Mouse (Mus musculus) forebrain, postnatal 0 days (tissue): ENCODE results near the gene Akap2. TPM values are rescaled to one million over a fixed set of nuclear protein-coding genes. Genes with fewer than 3 reads are reported as not detected.

ENCODE experiments used
- ATAC-seq: fragments of 200-750 bp; cut with Nextera tagmentation; 2 replicates; pipeline ENCODE4 v1.8.0; 2017; ENCODE audit warnings: mild to moderate bottlenecking, moderate library complexity
- DNase-seq: peaks from one replicate; pipeline ENCODE4 v3.0.0-alpha.2; 2015
- H3K27ac ChIP-seq: fragments of 300-500 bp; sonication (generic); 2 replicates; pipeline ENCODE4 v1.5.1; 2014; ENCODE audit warnings: low read depth, mild to moderate bottlenecking, antibody characterized with exemption, low read length, moderate library complexity, mixed read lengths
- H3K27me3 ChIP-seq: fragments of 300-500 bp; sonication (generic); 2 replicates; pipeline ENCODE4 v1.6.1; 2014; ENCODE audit warnings: mild to moderate bottlenecking, low read length, mixed read lengths; ENCODE audit not compliant: insufficient read depth
- H3K36me3 ChIP-seq: fragments of 300-500 bp; sonication (generic); 2 replicates; pipeline ENCODE4 v1.6.1; 2014; ENCODE audit warnings: mild to moderate bottlenecking, moderate library complexity; ENCODE audit not compliant: insufficient read depth
- H3K4me1 ChIP-seq: fragments of 300-500 bp; sonication (generic); 2 replicates; pipeline ENCODE4 v1.6.1; 2014; ENCODE audit warnings: antibody characterized with exemption; ENCODE audit not compliant: insufficient read depth
- H3K4me2 ChIP-seq: fragments of 300-500 bp; sonication (generic); 2 replicates; pipeline ENCODE4 v1.6.1; 2014; ENCODE audit warnings: low read depth, mild to moderate bottlenecking, moderate library complexity
- H3K4me3 ChIP-seq: fragments of 300-500 bp; sonication (generic); 2 replicates; pipeline ENCODE4 v1.5.1; 2014; ENCODE audit warnings: low read depth, low read length, mixed read lengths
- H3K9ac ChIP-seq: fragments of 300-500 bp; sonication (generic); 2 replicates; pipeline ENCODE4 v1.6.1; 2014; ENCODE audit warnings: mild to moderate bottlenecking
- H3K9me3 ChIP-seq: fragments of 300-500 bp; sonication (generic); 2 replicates; pipeline ENCODE4 v1.6.1; 2016; ENCODE audit warnings: low read length
- CTCF ChIP-seq: sonication (generic); IDR thresholded peaks from 2 replicates; pipeline ENCODE4 v1.5.1; 2016; ENCODE audit warnings: antibody characterized with exemption, control low read depth, low read depth
- WGBS: fragments of 180-500 bp; shearing (Covaris S2); extraction: QIAGEN DNeasy Blood & Tissue Kit; methylation state at CpG from one replicate; pipeline ENCODE4 v1.1.7; 2014; 5-methylcytosine and 5-hydroxymethylcytosine counted together
- polyA plus RNA-seq: library from polyadenylated mRNA; unstranded; fragments of >200 nt; fragmentation: Nextera tagmentation; extraction: Ambion mirVana; gene quantifications from 2 replicates; pipeline ENCODE4 v1.2.1, GENCODE M21; 2015
- total RNA-seq: library from RNA; depleted of rRNA; stranded (reverse); fragments of >200 nt; gene quantifications from 2 replicates; pipeline ENCODE4 v1.2.3, GENCODE M21; 2014; rRNA removed

The Akap2 gene
- total RNA-seq, result 11.2 and 15.0 TPM in 2 replicates
- 4.5 and 7.0 TPM in 2 replicates for polyA plus RNA-seq

DNA sequence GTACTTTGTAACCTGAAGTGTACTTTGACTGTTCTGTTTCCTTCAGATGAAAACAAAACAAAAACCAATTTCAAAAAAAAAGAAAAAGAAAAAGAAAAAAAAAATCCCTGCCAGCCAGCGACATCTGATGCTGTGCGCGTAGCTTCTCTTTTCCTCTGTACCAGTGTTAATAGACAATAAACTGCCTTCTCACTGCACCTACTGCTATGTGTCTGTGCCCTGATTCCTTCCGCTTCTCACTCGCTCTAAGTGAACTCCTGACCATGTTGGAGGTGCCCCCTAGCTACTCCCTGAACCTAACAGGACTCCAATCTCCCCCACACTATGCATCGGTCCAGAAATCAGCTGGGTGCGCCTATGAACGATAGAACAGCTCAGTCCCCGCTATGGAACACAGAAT, at the start of gene Akap2:
Gene Akap2, plus strand, starts transcription at position 304 of the 400 bp plus-strand sequence.
- Histone ChIP-seq H3K27ac (no peak within 1 kb of the TSS), H3K9ac (no peak within 1 kb of the TSS), H3K27me3 (no peaks in the 10 kb centered on the region), H3K4me2 (no peak within 1 kb of the TSS), H3K36me3 (no peaks in the 10 kb centered on the region), H3K4me1 (no peaks in the 10 kb centered on the region), H3K9me3 (no peaks in the 10 kb centered on the region), H3K4me3 (no peak within 1 kb of the TSS)
- no peak for TF ChIP-seq CTCF
- WGBS, result 78% methylated on average over 9 of the region's 9 CpGs
- DNase-seq, result no peak
- ATAC-seq, result no peak

DNA sequence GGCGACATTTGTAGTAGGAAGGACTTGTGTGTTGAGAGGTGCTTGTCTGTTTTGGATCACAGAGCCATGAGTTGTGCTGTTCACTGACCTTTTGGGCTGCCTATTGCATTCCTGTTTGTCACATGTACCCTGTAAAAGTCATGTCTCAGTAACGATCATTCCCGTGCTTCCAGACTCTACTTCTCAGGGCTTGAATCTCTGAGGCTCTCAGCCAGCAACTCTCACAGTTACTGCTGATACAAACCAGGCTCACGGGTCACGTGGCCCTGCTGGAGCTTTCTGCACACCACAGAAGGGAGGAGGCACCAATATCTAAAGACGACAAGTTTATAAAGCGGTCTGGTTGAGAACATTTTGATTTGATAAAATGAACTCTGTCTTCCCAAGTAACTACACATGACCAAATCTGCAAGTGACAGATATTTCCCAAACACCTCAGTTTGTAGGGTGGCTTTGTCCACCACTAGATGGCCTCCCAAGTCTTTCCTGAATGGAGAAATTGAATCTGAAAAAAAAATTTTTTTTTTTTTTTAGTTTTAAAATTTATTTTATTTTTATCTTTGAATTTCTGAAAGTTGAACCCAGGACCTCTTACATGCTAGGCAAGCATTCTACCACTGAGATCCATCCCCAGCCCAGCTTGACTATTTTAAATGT, 46.5 kb upstream of the Akap2 start:
- WGBS, result 69% methylated on average over 7 of the region's 7 CpGs
- Histone ChIP-seq H3K27ac (no peak overlapping the region), H3K36me3 (no peaks in the 10 kb centered on the region), H3K4me3 (no peak overlapping the region), H3K27me3 (no peaks in the 10 kb centered on the region), H3K9me3 (no peaks in the 10 kb centered on the region), H3K4me2 (no peak overlapping the region), H3K9ac (no peak overlapping the region), H3K4me1 (peaks cover 4% of the 10 kb centered on the region; the same call in 1 of the 2 replicates)
- DNase-seq (peak; percentile 28), ATAC-seq (no peak)
- TF ChIP-seq CTCF, result peak; percentile 68

DNA sequence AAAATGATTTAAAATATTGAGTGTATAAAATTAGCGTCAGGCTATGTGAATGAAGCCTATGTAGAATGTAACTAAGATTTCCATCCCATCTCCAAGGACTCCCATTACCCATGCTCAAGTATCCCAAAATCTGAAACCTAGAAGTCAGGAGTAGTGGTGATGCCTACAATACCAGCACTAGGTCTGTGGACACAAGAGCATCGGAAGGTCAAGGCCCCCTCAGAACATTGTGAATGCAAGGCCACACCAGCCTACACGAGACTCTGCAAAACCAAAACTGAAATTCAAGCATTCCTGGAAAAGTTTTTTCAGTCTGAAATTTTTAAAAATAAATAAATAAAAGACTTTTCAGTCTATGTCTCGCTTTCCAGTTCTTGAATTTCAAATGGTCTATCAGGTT, 44.9 kb upstream of the Akap2 start:
- H3K4me2 ChIP-seq, result no peak overlapping the region
- no peak overlapping the region for H3K27ac ChIP-seq
- H3K36me3 ChIP-seq, result no peaks in the 10 kb centered on the region
- H3K9ac ChIP-seq, result no peak overlapping the region
- no peaks in the 10 kb centered on the region for H3K27me3 ChIP-seq
- no peaks in the 10 kb centered on the region for H3K9me3 ChIP-seq
- peaks cover 4% of the 10 kb centered on the region; the same call in 1 of the 2 replicates for H3K4me1 ChIP-seq
- 77% methylated on average over 4 of the region's 4 CpGs for WGBS
- DNase-seq, result no peak
- TF ChIP-seq CTCF, result no peak
- no peak overlapping the region for H3K4me3 ChIP-seq
- no peak for ATAC-seq

DNA sequence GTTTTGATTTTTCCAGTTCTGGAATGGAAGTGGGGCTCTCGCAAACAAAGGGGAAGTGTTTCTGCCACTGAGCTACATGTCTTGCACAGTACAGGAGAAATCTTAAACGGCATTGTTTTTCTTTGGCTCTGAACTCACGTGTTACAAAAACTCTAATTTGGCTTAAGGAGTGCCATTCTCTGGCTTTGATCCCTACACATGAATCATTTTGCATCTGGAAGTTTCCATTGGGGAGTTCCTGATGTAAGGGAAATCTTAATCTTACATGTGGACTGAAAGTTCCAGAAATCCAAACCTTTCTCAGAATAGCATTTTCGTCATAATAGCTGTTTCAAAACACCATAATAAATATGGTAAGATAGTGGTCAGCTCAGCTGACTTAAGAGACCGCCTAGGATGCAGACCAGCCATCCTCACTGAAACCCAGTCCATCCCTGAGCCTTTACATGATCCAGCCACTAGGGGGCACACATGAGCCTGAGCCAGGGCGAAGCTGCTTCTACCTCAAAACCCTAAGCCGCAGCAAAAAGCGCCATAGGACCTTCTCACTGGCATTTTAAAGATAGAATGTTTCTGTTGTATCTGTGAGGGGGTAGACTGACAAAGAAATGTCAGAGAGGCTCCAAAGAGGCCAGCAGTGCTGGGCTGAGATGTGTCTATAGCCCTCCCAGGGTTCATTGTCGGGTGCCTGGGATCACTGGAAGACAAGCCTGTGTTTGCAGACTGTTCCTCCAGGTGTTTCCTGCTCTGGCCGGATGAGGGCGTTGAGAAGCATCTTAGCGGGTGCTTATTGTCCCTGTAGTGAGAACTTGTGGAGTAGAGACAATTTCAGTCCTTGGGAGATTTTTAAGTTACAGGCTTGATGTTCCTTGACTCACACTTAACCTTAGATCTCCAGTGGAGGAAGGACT, 44.2 kb upstream of the Akap2 start:
- ATAC-seq (peak; percentile 79), DNase-seq (peak; percentile 87)
- Histone ChIP-seq H3K4me3 (no peak overlapping the region; the same call in 1 of the 2 replicates), H3K36me3 (no peaks in the 10 kb centered on the region), H3K4me1 (peaks cover 4% of the 10 kb centered on the region; the same call in 1 of the 2 replicates), H3K4me2 (peak overlapping the region; percentile 40), H3K9me3 (no peaks in the 10 kb centered on the region), H3K27me3 (no peaks in the 10 kb centered on the region), H3K9ac (no peak overlapping the region), H3K27ac (no peak overlapping the region)
- 12% methylated on average over 12 of the region's 12 CpGs for WGBS
- peak; percentile 95 for TF ChIP-seq CTCF

DNA sequence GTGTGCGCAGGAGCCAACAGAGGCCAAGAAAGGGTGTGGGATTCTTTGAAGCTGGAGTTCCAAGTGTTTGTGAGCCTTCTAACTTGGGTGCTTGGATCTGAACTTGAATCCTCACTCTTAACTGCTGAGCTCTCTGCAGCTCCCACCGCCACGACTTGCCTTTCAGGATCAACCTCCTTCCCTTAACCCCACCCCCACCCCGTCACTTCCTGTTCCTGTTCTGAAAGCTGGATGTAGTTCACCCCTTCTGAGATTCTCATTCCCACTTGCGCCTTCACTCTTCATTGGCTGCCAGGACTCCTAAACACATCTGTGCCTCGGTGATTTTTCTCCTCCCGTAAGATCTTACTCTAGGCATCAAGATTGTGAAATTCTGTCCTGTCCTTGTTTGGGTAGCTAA, 43.1 kb upstream of the Akap2 start:
- no peak for TF ChIP-seq CTCF
- peaks cover 4% of the 10 kb centered on the region; the same call in 1 of the 2 replicates for H3K4me1 ChIP-seq
- H3K9me3 ChIP-seq, result no peaks in the 10 kb centered on the region
- no peak overlapping the region for H3K4me3 ChIP-seq
- no peak overlapping the region for H3K9ac ChIP-seq
- ATAC-seq (no peak), DNase-seq (no peak)
- H3K36me3 ChIP-seq, result no peaks in the 10 kb centered on the region
- no peak overlapping the region for H3K4me2 ChIP-seq
- 78% methylated on average over 7 of the region's 7 CpGs for WGBS
- H3K27ac ChIP-seq, result no peak overlapping the region
- H3K27me3 ChIP-seq, result no peaks in the 10 kb centered on the region

DNA sequence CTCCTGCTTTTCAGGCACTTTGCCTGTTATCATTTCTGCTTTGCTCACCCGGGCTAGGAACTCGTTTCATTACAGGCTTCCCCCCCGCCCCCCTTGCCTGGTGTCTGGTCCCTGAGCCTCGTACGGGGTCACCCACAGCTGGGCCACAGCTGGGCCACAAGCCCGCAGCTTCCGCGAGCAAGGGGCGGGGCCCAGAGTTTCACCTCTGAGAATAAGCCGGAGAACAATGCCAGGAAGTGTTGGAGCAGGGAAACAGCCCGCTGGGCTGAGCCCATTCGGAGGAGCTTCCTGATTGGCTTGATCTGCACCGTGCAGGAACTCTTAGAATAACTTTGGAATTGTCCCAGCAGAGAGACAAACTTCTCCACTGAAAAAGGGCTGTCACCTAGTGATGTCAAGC, 42.1 kb upstream of the Akap2 start:
- Histone ChIP-seq H3K27me3 (no peaks in the 10 kb centered on the region), H3K27ac (no peak overlapping the region), H3K36me3 (no peaks in the 10 kb centered on the region), H3K9ac (no peak overlapping the region), H3K4me1 (peaks cover 4% of the 10 kb centered on the region; the same call in 1 of the 2 replicates), H3K4me3 (no peak overlapping the region), H3K4me2 (peak overlapping the region; percentile 26; the same call in 1 of the 2 replicates), H3K9me3 (no peaks in the 10 kb centered on the region)
- ATAC-seq, result no peak
- TF ChIP-seq CTCF, result no peak
- DNase-seq, result no peak
- 2% methylated on average over 13 of the region's 13 CpGs for WGBS

DNA sequence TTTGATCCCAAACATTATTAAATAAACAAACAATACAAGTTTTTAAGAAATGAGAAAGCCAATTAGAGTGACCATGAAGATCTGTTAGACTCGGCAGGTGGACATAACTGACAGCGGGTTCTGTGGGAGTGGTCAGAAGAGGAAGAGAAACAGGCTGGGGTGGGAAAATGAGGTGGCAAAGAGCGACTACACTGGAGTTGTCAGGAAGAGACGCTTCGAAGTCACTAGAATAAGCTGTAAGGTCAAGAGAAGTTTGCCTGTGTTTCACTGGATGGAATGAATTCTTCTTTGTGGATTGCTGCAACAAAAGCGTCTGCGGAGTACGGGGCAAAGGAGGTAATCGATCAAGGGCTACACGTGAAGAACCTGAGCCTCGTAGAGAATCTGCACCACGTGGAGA, 39.5 kb upstream of the Akap2 start:
- Histone ChIP-seq H3K4me2 (no peak overlapping the region), H3K27me3 (no peaks in the 10 kb centered on the region), H3K9ac (no peak overlapping the region), H3K27ac (no peak overlapping the region), H3K36me3 (no peaks in the 10 kb centered on the region), H3K9me3 (no peaks in the 10 kb centered on the region), H3K4me1 (peaks cover 4% of the 10 kb centered on the region; the same call in 1 of the 2 replicates), H3K4me3 (no peak overlapping the region)
- WGBS, result 86% methylated on average over 12 of the region's 12 CpGs
- no peak for ATAC-seq
- no peak for DNase-seq
- no peak for TF ChIP-seq CTCF
